Mouse (Mus musculus): ENCODE measurements at regions not wholly inside any gene's neighbourhood (a gene's known extent, or its start where the extent isn't known, plus 50 kb on each side); places are given as distances from the start of the nearest gene placed in this dataset.

DNA sequence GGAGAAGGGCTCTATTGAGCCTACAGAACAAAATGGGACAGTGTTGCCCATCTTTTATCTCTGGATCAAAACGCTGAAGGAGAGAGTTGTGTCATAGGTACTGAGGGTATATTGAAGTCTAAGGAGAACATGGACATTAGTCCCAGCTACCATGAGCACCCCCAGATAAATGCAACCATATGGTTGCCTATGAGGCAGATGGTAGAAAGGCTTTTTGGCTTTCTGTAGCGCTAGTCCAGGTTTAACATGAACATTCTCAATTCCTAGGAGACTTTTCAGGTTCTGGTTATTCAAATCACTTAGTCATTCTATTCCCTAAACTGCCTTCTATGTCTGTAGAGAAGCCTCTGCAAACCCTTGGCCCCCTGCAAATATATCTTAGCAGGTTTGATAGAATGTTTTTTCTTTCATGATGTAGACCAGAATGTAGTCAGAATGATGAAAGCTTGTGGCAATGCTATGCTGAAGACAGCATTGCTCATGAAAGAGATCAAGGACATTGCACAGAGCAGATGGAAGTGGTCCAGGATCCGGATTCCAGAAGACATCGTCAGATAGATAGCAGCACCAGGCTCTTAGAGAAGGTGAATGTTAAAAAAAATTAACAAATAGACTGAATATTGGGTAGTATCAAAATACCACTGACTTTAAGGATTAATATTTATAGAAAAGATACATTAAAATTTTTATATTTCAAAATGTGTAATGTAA, 590.2 kb downstream of the Ccdc50 start:
- Histone ChIP-seq H3K27ac (replicated peaks; ENCODE audit: low read depth, low read length) (no peak overlapping the region), H3K9me3 (ENCODE audit: control insufficient read depth, low read length) (no peaks in the 10 kb centered on the region), H3K9ac (ENCODE audit: low read depth, low read length, severe bottlenecking) (no peak overlapping the region), H3K27me3 (ENCODE audit: control insufficient read depth, insufficient read depth, low read length) (no peaks in the 10 kb centered on the region), H3K4me2 (replicated peaks; ENCODE audit: low read depth, low read length, severe bottlenecking) (no peak overlapping the region), H3K36me3 (ENCODE audit: control insufficient read depth, insufficient read depth, low read length) (no peaks in the 10 kb centered on the region), H3K4me1 (ENCODE audit: control insufficient read depth, insufficient read depth, low read length) (no peaks in the 10 kb centered on the region), H3K4me3 (replicated peaks; ENCODE audit: low read length) (no peak overlapping the region)
- no peak for ATAC-seq (ENCODE audit: low FRiP score, low read depth)
- no peak for DNase-seq (ENCODE audit: low spot score)
- WGBS, result 87% methylated on average over 4 of the region's 4 CpGs
- TF ChIP-seq POLR2A (IDR thresholded peaks at IDR 0.05; ENCODE audit: borderline replicate concordance, extremely low read depth, insufficient read depth, insufficient read length), result no peak

GRCm38 (mm10) chr16:28015276-28015897, 626.7 kb downstream of the Ccdc50 start:
- TF ChIP-seq POLR2A (IDR thresholded peaks at IDR 0.05; ENCODE audit: borderline replicate concordance, extremely low read depth, insufficient read depth, insufficient read length), result no peak
- Histone ChIP-seq H3K4me1 (ENCODE audit: control insufficient read depth, insufficient read depth, low read length) (no peaks in the 10 kb centered on the region), H3K36me3 (ENCODE audit: control insufficient read depth, insufficient read depth, low read length) (no peaks in the 10 kb centered on the region), H3K9ac (ENCODE audit: low read depth, low read length, severe bottlenecking) (no peak overlapping the region), H3K27me3 (ENCODE audit: control insufficient read depth, insufficient read depth, low read length) (no peaks in the 10 kb centered on the region), H3K9me3 (ENCODE audit: control insufficient read depth, low read length) (no peaks in the 10 kb centered on the region), H3K27ac (replicated peaks; ENCODE audit: low read depth, low read length) (no peak overlapping the region), H3K4me3 (replicated peaks; ENCODE audit: low read length) (no peak overlapping the region), H3K4me2 (replicated peaks; ENCODE audit: low read depth, low read length, severe bottlenecking) (no peak overlapping the region)
- 33% methylated on average over 6 of the region's 6 CpGs for WGBS
- no peak for ATAC-seq (ENCODE audit: low FRiP score, low read depth)
- no peak for DNase-seq (ENCODE audit: low spot score)

GRCm38 (mm10) chr16:28018311-28018710, 629.6 kb downstream of the Ccdc50 start:
- H3K4me3 ChIP-seq (replicated peaks; ENCODE audit: low read length), result no peak overlapping the region
- TF ChIP-seq POLR2A (IDR thresholded peaks at IDR 0.05; ENCODE audit: borderline replicate concordance, extremely low read depth, insufficient read depth, insufficient read length), result no peak
- no peaks in the 10 kb centered on the region for H3K9me3 ChIP-seq (ENCODE audit: control insufficient read depth, low read length)
- no peaks in the 10 kb centered on the region for H3K27me3 ChIP-seq (ENCODE audit: control insufficient read depth, insufficient read depth, low read length)
- no peak overlapping the region for H3K27ac ChIP-seq (replicated peaks; ENCODE audit: low read depth, low read length)
- H3K9ac ChIP-seq (ENCODE audit: low read depth, low read length, severe bottlenecking), result no peak overlapping the region
- H3K36me3 ChIP-seq (ENCODE audit: control insufficient read depth, insufficient read depth, low read length), result no peaks in the 10 kb centered on the region
- no peak overlapping the region for H3K4me2 ChIP-seq (replicated peaks; ENCODE audit: low read depth, low read length, severe bottlenecking)
- no peak for DNase-seq (ENCODE audit: low spot score)
- no peak for ATAC-seq (ENCODE audit: low FRiP score, low read depth)
- no peaks in the 10 kb centered on the region for H3K4me1 ChIP-seq (ENCODE audit: control insufficient read depth, insufficient read depth, low read length)

- no peak for DNase-seq (ENCODE audit: low spot score)
- no peak for ATAC-seq (ENCODE audit: low FRiP score, low read depth)
- no peak overlapping the region for H3K4me3 ChIP-seq (replicated peaks; ENCODE audit: low read length)
- H3K27me3 ChIP-seq (ENCODE audit: control insufficient read depth, insufficient read depth, low read length), result no peaks in the 10 kb centered on the region
- no peaks in the 10 kb centered on the region for H3K9me3 ChIP-seq (ENCODE audit: control insufficient read depth, low read length)
- no peak for TF ChIP-seq POLR2A (IDR thresholded peaks at IDR 0.05; ENCODE audit: borderline replicate concordance, extremely low read depth, insufficient read depth, insufficient read length)
- no peaks in the 10 kb centered on the region for H3K4me1 ChIP-seq (ENCODE audit: control insufficient read depth, insufficient read depth, low read length)
- no peak overlapping the region for H3K4me2 ChIP-seq (replicated peaks; ENCODE audit: low read depth, low read length, severe bottlenecking)
- 35% methylated on average over 2 of the region's 2 CpGs for WGBS
- H3K9ac ChIP-seq (ENCODE audit: low read depth, low read length, severe bottlenecking), result no peak overlapping the region
- no peaks in the 10 kb centered on the region for H3K36me3 ChIP-seq (ENCODE audit: control insufficient read depth, insufficient read depth, low read length)
- H3K27ac ChIP-seq (replicated peaks; ENCODE audit: low read depth, low read length), result no peak overlapping the region
These were observed 650.3 kb downstream of the Ccdc50 start for GRCm38 (mm10) chr16:28038954-28039353.

- no peak for TF ChIP-seq POLR2A (IDR thresholded peaks at IDR 0.05; ENCODE audit: borderline replicate concordance, extremely low read depth, insufficient read depth, insufficient read length)
- DNase-seq (ENCODE audit: low spot score) (no peak), ATAC-seq (ENCODE audit: low FRiP score, low read depth) (no peak)
- 57% methylated on average over 2 of the region's 2 CpGs for whole genome bisulfite sequencing
- Histone ChIP-seq H3K4me2 (replicated peaks; ENCODE audit: low read depth, low read length, severe bottlenecking) (no peak overlapping the region), H3K4me3 (replicated peaks; ENCODE audit: low read length) (no peak overlapping the region), H3K9ac (ENCODE audit: low read depth, low read length, severe bottlenecking) (no peak overlapping the region), H3K27me3 (ENCODE audit: control insufficient read depth, insufficient read depth, low read length) (no peaks in the 10 kb centered on the region), H3K4me1 (ENCODE audit: control insufficient read depth, insufficient read depth, low read length) (no peaks in the 10 kb centered on the region), H3K36me3 (ENCODE audit: control insufficient read depth, insufficient read depth, low read length) (no peaks in the 10 kb centered on the region), H3K27ac (replicated peaks; ENCODE audit: low read depth, low read length) (no peak overlapping the region), H3K9me3 (ENCODE audit: control insufficient read depth, low read length) (no peaks in the 10 kb centered on the region)
These were observed 654.4 kb downstream of the Ccdc50 start for GRCm38 (mm10) chr16:28043046-28043445.

Measured in limb, embryonic 14.5 days (tissue).